Mouse (Mus musculus): ENCODE measurements around the gene Vsig1. TPM values are rescaled to one million over a fixed set of nuclear protein-coding genes. Genes with fewer than 3 reads are reported as not detected.
A peak's percentile ranks its signal among the peaks of the same experiment; 100 is the strongest.

Gene Vsig1
- total RNA-seq (2022), result not detected

DNA sequence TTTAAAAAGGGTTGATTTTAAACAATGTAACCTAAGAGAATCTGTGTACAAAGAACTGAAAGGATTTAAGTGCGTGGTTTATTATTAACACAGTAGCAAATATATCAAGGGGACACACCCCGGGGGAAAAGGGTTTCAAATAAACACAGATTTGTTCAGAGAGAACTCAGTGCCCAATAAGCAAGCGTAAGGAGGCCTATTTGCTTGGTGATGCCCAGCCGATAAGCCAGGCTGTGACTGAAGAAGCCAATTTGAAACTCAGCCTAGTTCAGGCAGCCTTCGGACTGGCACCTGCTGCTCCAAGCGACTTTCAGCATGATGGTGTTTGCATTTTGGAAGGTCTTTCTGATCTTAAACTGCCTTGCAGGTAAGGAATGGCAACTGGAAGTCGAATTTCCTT lies at the start of gene Vsig1:
Gene Vsig1 (plus strand): TSS at position 249 of the 400 bp plus-strand sequence.
- DNase-seq, result no peak

DNA sequence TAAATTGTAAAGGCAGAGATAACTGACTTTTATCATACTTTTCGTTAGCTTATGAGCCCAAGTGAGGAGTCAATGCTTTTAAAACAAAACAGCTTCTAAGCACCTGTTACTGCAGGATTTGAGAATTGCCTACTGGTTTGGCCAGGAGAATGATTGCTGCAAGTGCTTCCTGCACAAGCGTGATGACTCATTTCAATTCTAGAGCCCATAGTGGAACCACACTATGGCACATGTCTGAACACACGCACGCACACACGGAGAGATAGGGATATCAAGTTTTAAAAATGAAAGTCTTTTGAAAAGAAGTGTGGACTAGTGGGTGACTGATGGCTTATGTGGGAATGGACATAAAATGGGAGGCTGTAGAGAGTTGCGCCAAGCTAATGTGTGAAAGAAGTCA lies 44.6 kb upstream of the Vsig1 start:
- no peak for DNase-seq

DNA sequence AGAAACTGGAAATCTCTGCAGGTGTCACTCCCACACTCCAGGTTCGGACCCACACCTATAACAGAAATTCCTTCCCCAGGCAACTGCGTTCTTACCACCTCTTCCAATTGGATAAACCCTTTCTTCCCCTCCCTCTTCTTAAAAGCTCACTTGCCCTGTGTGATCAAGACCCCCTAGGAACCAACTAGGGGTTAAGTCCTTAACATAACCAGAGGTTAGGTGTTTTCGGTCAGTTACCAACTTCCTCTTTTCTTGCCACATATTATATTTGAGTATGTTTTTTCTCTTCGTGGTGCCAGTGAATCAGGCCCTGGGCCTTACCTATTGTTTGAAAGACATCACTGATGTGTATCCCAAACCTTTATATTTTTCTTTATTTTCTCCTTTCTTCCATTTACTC lies 44.0 kb upstream of the Vsig1 start:
- no peak for DNase-seq

DNA sequence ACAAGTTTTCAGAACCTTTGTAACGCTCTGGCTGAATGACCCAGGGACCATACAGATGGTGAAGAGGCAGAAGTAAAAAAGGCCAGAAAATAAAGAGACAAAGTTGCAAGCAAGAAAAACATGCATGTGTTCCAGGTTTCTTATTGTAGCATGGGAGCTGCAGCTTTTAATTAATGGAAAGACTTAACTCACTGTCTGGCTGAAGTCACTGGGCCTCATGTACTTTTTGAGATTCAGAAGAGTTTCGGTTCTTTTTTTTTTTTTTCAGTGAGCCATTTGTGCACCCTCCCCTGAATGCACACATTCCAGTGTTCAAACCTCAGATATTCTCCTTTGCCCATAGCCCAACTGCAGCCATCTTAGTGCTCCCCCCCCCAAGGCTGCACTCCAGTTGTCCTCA lies 20.2 kb upstream of the Vsig1 start:
- no peak for DNase-seq

- no peak for DNase-seq
Measured at GRCm38 (mm10) chrX:140891796-140892195, 15.6 kb upstream of the Vsig1 start.

GRCm38 (mm10) chrX:140903487-140903886 lies 3.9 kb upstream of the Vsig1 start:
- no peak for DNase-seq

DNA sequence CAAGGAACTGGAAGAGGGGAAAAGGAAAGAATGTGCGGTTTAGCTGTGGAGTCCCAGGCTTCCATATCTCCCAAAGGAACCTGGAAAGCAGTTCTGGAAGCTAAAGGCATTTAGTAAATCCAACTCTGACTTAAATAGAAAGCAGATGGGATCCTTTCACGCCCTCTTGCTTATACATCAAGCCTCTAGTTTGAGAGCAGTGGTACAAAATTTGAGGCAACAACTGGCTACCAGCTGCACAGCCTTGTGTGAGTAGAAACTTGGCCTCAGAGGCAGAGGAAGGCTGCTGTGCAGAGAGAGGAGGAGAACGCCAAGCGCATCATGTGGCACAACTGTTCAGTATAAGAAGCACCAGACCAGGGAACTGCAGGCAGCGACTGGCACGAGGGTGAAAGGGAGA lies 13.9 kb downstream of the Vsig1 start:
- no peak for DNase-seq

DNA sequence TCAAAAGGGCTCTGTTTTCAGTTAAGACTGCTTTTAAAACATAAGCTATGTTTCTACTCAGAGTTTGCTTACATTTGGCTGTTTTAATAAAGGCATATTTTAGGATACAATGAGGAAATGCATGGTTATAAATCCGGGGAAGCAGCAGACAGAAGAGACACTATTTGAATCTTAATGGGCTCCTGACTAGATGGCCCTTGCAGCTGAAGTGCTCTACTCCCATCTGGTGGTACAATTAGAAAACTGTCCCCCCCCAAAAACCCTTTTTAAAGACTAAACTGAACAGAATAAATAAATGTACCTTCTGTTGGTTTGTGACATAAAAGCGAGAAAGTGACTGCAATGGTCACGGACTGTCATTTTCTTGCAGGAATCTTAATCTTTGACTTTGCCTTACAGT lies 24.7 kb downstream of the Vsig1 start:
- no peak for DNase-seq

DNA sequence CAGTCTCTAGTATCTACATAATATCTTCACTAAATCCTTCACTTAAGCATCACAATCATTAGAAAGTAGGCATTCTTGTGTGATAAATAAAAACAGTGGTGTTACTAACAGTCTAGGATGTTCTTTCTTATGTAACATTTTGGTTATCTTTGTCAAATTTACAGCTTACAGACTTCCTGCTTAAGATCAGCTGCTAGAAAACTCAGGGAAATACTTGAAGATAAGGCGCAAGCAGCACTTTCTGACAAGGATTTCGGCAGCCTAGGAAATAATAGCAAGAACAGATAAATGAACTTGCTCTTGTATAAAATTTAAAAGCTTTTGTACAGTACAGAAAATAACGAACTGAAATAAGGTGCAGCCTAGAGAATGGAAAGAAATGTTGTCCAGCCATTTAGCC lies 25.9 kb downstream of the Vsig1 start:
- DNase-seq, result no peak

DNA sequence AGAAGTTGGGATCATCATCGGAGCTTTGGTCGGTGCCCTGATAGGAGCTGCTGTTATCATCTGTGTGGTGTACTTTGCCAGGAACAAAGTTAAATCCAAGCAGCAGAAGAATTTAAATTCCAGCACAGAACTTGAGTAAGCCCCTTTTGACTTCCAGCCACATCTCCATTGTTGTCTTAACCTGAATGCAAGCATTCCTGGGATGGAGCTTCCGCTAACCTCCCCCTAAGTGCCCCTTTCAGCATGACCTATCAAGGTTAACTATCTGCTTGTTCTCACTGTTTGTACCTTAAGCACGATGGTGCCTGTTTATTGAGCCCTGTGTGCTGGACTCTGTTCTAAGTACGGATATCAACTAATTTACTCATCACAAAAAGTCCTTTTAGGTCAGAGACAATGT lies 28.9 kb downstream of the Vsig1 start:
- DNase-seq, result no peak

DNA sequence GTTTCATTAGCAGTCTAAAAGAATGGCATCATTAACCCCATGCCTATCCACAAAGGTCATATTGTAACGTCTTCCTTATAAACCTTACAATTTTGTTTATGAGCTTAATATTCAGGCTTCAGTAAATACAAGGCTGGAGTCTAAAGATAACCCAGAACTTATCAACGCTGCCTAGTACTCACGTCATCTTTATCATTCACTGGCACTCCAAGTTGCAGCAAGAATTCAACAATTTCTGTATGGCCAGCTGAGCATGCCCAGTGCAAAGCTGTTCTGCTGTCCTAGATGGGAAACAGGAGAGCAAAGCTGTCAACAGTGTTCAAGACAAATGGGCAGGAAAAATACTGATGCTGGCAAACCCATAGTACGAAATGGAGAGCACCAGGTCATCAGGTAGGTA lies 46.2 kb downstream of the Vsig1 start:
- DNase-seq, result no peak

GRCm38 (mm10) chrX:140956272-140956940 lies 49.0 kb downstream of the Vsig1 start, which contains the start of the genes Psmd10 and Atg4a:
Gene Psmd10 (minus strand): TSS chrX:140956728.
Gene Atg4a (plus strand): TSS chrX:140956907.
- peak; percentile 91 for DNase-seq

DNA sequence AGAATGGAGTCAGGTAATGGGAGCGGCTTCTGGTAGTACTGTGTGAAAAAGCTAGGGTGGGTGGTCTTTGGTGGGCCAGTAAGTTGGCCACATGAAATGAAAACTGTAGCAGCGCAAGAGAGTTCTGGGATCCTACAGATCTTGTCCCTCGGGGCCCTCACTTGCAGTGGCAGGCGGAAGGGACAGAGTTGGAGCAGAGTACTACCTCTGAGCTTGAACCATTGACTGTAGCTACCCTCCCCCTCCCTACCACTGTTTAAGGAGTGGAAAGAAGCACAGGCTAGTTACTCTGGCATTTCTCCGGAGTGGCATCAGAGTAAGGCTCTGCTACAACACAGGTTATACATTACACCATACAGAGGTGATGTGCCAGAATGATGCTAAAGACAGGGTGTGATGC lies 49.6 kb downstream of the Vsig1 start:
- no peak for DNase-seq

- DNase-seq, result no peak
Measured at GRCm38 (mm10) chrX:140978943-140979342, 71.5 kb downstream of the Vsig1 start.

GRCm38 (mm10) chrX:140979546-140979945 lies 72.1 kb downstream of the Vsig1 start:
- no peak for DNase-seq

DNA sequence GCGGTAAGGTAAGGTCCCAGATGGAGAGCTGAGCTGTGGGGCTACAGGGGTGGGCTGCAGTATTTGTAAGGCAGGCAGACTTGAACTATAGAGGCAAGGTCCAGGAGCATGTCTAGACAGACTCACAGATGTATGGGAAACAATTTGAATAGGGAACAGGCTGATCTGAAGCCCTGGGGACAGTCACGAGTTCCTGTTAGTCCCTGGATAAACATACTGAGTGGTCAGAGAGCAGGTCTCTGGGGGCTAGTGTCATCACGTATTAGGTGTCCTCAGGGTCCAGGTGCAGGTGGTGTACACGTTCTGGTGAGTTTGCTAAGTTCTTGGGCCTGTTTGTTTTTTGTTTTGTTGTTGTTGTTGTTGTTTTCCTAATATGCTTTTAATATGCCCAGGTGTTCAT lies 72.8 kb downstream of the Vsig1 start:
- no peak for DNase-seq

GRCm38 (mm10) chrX:140983206-140983960 lies 76.0 kb downstream of the Vsig1 start:
- DNase-seq, result peak; percentile 6

DNA sequence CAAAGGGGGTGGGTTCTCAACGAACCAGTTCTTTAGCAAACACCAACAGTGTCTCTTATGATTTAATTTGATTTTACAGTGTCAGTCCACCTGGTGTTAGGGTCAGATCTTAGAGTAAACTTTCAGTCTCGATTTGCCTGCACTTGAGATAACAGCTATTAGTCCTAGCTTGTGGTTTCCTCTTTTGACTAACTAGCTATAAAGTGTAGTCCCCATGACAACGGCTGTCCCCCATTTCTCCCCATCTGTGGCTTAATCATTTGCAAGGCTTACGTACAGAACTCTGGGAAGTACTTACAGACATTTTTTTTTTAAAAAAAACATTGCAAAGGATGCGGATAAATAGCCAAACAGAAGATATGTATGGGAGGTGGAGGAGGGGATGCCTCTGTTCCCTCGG lies 77.4 kb downstream of the Vsig1 start:
- DNase-seq, result no peak

- no peak for DNase-seq
Measured at GRCm38 (mm10) chrX:140985256-140985655, 77.8 kb downstream of the Vsig1 start.

Other genes with a start within 250 kb of the Vsig1 start
- 10 to 100 TPM; 33.5 to 49.0 (median 40.7) TPM for gene Mid2, start 243.0 kb upstream of the Vsig1 start, total RNA-seq (2022)
- gene Tex13b, start 94.2 kb upstream of the Vsig1 start, total RNA-seq (2022), result not detected
- gene Psmd10, start 49.1 kb downstream of the Vsig1 start, total RNA-seq (2022), result 10 to 100 TPM; 28.6 to 32.0 (median 30.3) TPM
- gene Atg4a, start 49.3 kb downstream of the Vsig1 start, total RNA-seq (2022), result 10 to 100 TPM; 14.7 to 18.3 (median 15.9) TPM

Measured in adrenal gland, adult 8-10 months (tissue).